Mouse (Mus musculus) monocyte, adult 5-6 weeks (primary cell): Measurements from ENCODE around the gene Cd24a. TPM values are rescaled to one million over a fixed set of nuclear protein-coding genes. Genes with fewer than 3 reads are reported as not detected.

Source experiments
- ATAC-seq: fragments of 153-309, 156-312 bp; replicated peaks from 2 replicates; pipeline ENCODE4 v1.8.0; 2017; ENCODE audit warnings: mild to moderate bottlenecking; ENCODE audit not compliant: low TSS enrichment, insufficient number of reproducible peaks, severe bottlenecking, poor library complexity, low FRiP score
- total RNA-seq: library from RNA; stranded (forward); fragments of 200-1000, 200-491, 200-594 nt; gene quantifications from 3 replicates; pipeline ENCODE4 v1.2.3, GENCODE M21; 2017

Gene Cd24a
- total RNA-seq, 1 experiment from 2014 or later = 299 TPM

- ATAC-seq = no peak
Observed at GRCm38 (mm10) chr10:43619059-43619531, 41.0 kb downstream of the Cd24a start.

GRCm38 (mm10) chr10:43619939-43620338 is 41.9 kb downstream of the Cd24a start:
- no peak for ATAC-seq

DNA sequence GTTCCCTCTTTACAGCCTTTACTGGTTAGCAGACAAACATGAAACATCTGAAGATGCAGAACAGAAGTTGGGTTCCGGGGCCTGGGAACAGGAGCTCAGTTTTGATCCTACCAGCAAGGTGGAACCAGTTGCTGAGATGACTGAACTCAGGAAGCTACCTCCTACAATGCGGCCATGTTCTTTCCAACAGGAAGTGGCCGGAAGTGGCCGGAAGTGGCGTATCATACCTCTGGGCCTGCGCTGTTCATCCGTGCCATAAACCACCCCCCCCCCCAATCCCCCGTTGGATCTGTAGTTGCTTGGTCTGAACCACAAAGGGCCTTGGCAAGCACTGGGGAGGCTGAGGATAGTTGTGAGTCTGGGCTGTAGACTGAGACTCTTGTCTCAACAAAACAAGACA is 45.4 kb downstream of the Cd24a start:
- no peak for ATAC-seq

- ATAC-seq = no peak
Observed at GRCm38 (mm10) chr10:43624362-43624761, 46.3 kb downstream of the Cd24a start.

GRCm38 (mm10) chr10:43624791-43625398 is 46.8 kb downstream of the Cd24a start:
- ATAC-seq = no peak

DNA sequence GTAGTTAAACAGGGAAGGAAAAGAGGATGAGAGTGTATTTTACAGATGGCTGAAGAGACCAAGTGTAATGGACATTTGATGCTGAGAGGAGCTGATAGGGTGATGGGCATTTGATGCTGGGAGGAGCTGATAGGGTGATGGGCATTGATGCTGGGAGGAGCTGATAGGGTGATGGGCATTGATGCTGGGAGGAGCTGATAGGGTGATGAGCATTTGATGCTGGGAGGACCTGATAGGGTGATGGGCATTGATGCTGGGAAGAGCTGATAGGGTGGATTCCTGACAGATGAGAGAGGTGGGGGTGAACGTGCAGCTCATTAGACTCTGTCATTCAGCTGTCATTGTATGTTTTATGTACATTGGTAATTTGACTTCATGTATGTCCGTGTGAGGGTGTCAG is 47.5 kb downstream of the Cd24a start:
- no peak for ATAC-seq

GRCm38 (mm10) chr10:43629216-43629615 is 51.1 kb downstream of the Cd24a start:
- no peak for ATAC-seq

GRCm38 (mm10) chr10:43629857-43630256 is 51.8 kb downstream of the Cd24a start:
- ATAC-seq = no peak

DNA sequence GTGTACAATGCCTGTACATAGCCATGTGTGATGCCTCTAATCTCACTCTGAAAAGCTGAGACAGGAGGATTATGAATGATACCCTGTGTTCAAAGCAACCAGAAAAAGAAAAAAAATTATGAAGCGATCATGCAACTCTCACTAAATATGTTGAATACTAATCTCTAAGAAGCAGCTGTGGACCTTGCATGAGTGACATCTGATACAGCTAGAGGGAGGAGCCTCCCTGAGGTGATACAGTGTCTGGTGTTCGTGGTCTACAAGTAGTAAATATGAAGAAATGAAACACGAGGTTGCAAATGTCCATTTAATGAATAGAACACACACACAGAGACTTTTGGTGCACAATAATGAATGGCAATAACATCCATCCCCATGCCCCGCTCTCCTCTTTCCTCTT is 52.5 kb downstream of the Cd24a start:
- no peak for ATAC-seq

DNA sequence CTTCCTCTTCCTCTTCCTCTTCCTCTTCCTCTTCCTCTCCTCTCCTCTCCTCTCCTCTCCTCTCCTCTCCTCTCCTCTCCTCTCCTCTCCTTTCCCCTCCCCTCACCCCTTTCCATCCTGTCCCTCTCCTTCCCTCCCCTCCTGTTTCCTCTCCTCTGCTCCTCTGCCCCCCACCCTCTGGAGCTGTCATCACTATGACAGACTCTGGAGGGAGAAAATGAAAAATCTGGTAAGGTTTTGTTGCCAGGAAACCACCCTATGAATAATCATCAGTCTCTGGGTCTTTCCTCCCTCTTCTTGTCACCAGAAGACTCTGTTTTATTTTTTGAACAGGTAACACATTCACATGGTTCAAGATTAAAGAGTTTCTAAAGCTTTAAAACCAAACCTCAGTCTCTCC is 53.0 kb downstream of the Cd24a start:
- ATAC-seq = no peak

DNA sequence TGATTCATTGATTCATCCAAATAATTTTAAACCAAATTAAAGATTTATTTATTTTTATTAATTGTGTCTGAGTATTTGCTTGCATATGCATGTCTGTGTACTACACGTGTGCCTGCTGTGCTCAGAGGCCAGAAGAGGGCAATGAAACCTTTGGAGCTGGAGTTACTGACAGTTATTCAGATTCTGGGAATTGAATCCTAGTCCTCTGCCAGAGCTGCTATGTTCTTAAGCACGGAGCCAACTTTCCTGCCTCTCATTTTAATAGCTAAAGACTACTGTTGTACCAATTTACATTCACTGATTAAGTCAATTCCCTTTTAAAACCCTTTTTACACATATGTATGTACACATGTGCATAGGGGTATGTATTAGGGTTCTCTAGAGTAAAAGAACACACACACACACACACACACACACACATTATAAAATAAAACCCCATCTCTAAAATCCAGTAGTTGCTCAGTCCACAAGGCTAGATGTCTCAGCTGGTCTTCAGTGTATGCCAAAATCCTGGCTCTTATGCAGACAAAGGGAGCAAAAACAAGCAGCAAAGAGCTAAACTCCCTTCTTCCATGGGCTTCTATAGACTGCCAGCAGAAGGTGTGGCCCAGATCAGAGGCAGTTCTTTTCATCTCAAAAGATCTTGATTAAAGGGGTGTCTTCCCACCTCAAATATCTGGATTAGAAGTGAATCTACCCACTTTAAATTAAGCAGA is 53.7 kb downstream of the Cd24a start:
- no peak for ATAC-seq

GRCm38 (mm10) chr10:43633117-43633516 is 55.0 kb downstream of the Cd24a start:
- no peak for ATAC-seq

Other genes starting within 250 kb of the Cd24a start
- 1.4 to 6.0 TPM (median 1.5 TPM) in 3 replicates for gene Bend3, start 99.5 kb upstream of the Cd24a start, total RNA-seq
- gene Gm9803, start 54.2 kb upstream of the Cd24a start, total RNA-seq = 2.1 to 13.0 TPM (median 8.4 TPM) in 3 replicates
- 40.7 to 52.8 TPM (median 51.9 TPM) in 3 replicates for gene 1700021F05Rik, start 37.3 kb upstream of the Cd24a start, total RNA-seq